Mouse (Mus musculus): ENCODE results near the gene Dazl. TPM values are rescaled to one million over a fixed set of nuclear protein-coding genes. Genes with fewer than 3 reads are reported as not detected.

Gene Dazl
- total RNA-seq, 1 experiment from 2014 or later, result 0.25 TPM

DNA sequence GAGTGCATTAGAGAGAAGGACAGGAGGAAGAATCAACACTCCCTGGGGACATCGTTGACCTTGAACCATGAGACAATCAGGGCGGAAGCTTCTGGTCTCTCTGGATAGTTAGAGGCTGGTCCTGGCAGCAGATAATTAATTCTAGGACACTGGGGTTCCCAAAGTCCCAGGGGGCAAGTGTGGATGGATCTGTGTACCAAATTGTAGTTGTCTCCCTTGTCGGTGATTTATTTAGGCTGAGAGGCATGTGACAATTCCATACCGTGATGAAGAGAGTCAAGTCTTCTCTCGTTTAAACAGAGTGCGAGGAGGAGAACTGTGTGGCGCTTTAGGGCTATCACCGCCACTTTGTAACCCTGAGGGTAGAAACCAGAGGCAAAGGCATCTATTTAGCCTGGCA lies 62.2 kb downstream of the Dazl start:
- no peak for ATAC-seq (replicated peaks in 1 of 2; ENCODE audit: insufficient read depth in 1 of 2, low FRiP score in 2 of 2, low TSS enrichment in 1 of 2, low read depth in 1 of 2, poor library complexity in 2 of 2, severe bottlenecking in 2 of 2)

DNA sequence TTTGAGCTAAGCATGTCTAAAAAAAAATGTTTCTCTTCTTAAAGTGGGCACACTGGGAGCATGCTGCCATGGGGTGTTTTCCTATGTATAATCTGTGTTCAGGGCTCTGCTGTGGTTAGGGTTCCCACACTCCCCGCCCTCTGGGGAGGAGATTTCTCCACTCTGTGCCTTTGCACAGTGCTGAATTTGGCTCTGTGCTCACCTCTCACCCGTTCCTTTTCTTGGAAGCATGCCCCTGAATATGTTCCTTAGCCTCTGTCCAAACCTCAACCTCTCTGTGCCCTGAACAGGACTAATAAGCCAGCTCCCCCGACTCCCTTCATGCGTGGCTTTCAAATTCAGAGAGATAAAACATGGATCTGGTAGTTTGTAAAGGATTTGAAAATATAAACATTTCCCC lies 63.9 kb downstream of the Dazl start:
- no peak for ATAC-seq (replicated peaks in 1 of 2; ENCODE audit: insufficient read depth in 1 of 2, low FRiP score in 2 of 2, low TSS enrichment in 1 of 2, low read depth in 1 of 2, poor library complexity in 2 of 2, severe bottlenecking in 2 of 2)

Other genes with a start within 250 kb of the Dazl start
- gene Rftn1, start 103.0 kb downstream of the Dazl start, total RNA-seq (2017), result 33.6 and 35.4 TPM in 2 replicates
- gene Plcl2, start 215.8 kb upstream of the Dazl start, total RNA-seq (2017), result 38.9 and 43.5 TPM in 2 replicates